Mouse (Mus musculus): ENCODE results near the gene Cnppd1. TPM values are rescaled to one million over a fixed set of nuclear protein-coding genes. Genes with fewer than 3 reads are reported as not detected.

Cnppd1 gene
- polyA plus RNA-seq, 1 experiment from 2014 or later = 48.1 TPM

DNA sequence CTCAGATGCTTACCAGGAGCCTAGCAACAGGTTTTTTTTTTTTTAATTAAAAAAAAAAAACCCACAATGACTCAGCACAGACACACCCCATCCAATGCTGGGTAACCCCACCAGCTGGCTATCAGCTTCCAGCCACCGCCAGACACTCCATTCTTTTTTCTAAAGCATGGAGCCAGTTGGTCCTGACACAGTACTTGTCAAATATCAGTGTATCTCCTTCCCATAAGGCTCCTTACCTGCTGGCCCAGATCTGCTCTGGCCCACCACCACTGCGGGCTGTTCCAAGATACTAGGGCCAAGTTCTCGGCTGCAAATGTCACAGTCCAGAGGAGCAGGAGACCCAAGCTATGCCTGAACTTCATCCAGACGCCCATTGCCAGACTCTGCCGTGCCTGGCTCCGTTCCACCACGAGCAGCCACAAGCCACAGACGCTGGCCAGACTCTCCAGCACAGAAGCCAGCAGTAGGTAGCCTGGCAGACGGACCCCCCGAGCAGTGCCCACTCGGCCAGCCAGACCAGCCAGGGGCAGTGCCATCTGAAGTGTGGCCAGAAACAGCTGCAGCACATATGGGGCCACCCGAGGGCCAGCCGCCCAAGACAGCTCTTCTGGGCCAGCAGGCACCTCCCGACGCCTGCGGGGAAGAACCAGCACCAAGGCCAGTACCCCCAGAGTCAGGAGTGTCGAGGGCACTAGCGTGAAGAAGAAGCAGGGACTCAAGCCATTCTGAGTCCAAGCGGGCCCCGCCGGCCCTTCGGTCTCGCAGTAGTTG is 37.0 kb upstream of the Cnppd1 start:
- H3K9ac ChIP-seq = peak overlapping the region; percentile 74
- WGBS = 12% methylated on average over 23 of the region's 23 CpGs

GRCm38 (mm10) chr1:75168472-75169464 is 26.3 kb upstream of the Cnppd1 start, which contains the start of gene Zfand2b:
Zfand2b (plus strand) TSS chr1:75168646.
- peaks cover 32% of the 10 kb centered on the region for H3K36me3 ChIP-seq (replicated peaks)
- H3K4me2 ChIP-seq = peak within 1 kb of the TSS; percentile 56
- no peaks in the 10 kb centered on the region for H3K9me3 ChIP-seq
- H3K4me1 ChIP-seq = peaks cover 14% of the 10 kb centered on the region
- no peaks in the 10 kb centered on the region for H3K27me3 ChIP-seq
- H3K4me3 ChIP-seq (replicated peaks) = peak within 1 kb of the TSS; percentile 61
- peak; percentile 98 for ATAC-seq (ENCODE audit: low FRiP score)
- H3K9ac ChIP-seq = peak within 1 kb of the TSS; percentile 55
- H3K27ac ChIP-seq = peak within 1 kb of the TSS; percentile 87
- 1% methylated on average over 57 of the region's 59 CpGs for WGBS

More for the DNA sequence above, 37.0 kb upstream of the Cnppd1 start:
- Histone ChIP-seq H3K27ac (peak overlapping the region; percentile 56), H3K4me2 (peak overlapping the region; percentile 99), H3K36me3 (replicated peaks) (peaks cover 51% of the 10 kb centered on the region), H3K9me3 (no peaks in the 10 kb centered on the region), H3K4me1 (peaks cover 23% of the 10 kb centered on the region), H3K4me3 (replicated peaks) (peak overlapping the region; percentile 60), H3K27me3 (no peaks in the 10 kb centered on the region)
- peak; percentile 57 for ATAC-seq (ENCODE audit: low FRiP score)

- Histone ChIP-seq H3K4me3 (replicated peaks) (peak overlapping the region; percentile 61), H3K9ac (peak overlapping the region; percentile 55; the same call in 1 of the 2 replicates), H3K4me1 (peaks cover 14% of the 10 kb centered on the region), H3K36me3 (replicated peaks) (peaks cover 25% of the 10 kb centered on the region), H3K9me3 (no peaks in the 10 kb centered on the region), H3K27ac (0 out of 2 replicates have a peak overlapping the region, but pooled peaks have one; percentile 87), H3K27me3 (no peaks in the 10 kb centered on the region), H3K4me2 (peak overlapping the region; percentile 56)
- 11% methylated on average over 7 of the region's 7 CpGs for WGBS
- peak; percentile 36; the same call in 1 of the 2 replicates for ATAC-seq (ENCODE audit: low FRiP score)
Measured at GRCm38 (mm10) chr1:75168093-75168471, 25.6 kb upstream of the Cnppd1 start.

GRCm38 (mm10) chr1:75160256-75160617 is 17.7 kb upstream of the Cnppd1 start:
- ATAC-seq (ENCODE audit: low FRiP score) = no peak
- WGBS = 82% methylated on average over 4 of the region's 4 CpGs

GRCm38 (mm10) chr1:75159540-75160255 is 17.2 kb upstream of the Cnppd1 start:
- no peak overlapping the region for H3K27ac ChIP-seq
- no peaks in the 10 kb centered on the region for H3K36me3 ChIP-seq (replicated peaks)
- WGBS = 64% methylated on average over 5 of the region's 5 CpGs
- ATAC-seq (ENCODE audit: low FRiP score) = no peak
- no peaks in the 10 kb centered on the region for H3K4me1 ChIP-seq
- H3K4me2 ChIP-seq = no peak overlapping the region
- no peaks in the 10 kb centered on the region for H3K27me3 ChIP-seq
- H3K4me3 ChIP-seq (replicated peaks) = no peak overlapping the region
- no peak overlapping the region for H3K9ac ChIP-seq
- H3K9me3 ChIP-seq = no peaks in the 10 kb centered on the region

More at GRCm38 (mm10) chr1:75160256-75160617, 17.7 kb upstream of the Cnppd1 start:
- Histone ChIP-seq H3K4me1 (no peaks in the 10 kb centered on the region), H3K27me3 (no peaks in the 10 kb centered on the region), H3K9ac (no peak overlapping the region), H3K9me3 (no peaks in the 10 kb centered on the region), H3K36me3 (replicated peaks) (no peaks in the 10 kb centered on the region), H3K4me2 (no peak overlapping the region), H3K4me3 (replicated peaks) (no peak overlapping the region), H3K27ac (no peak overlapping the region)

DNA sequence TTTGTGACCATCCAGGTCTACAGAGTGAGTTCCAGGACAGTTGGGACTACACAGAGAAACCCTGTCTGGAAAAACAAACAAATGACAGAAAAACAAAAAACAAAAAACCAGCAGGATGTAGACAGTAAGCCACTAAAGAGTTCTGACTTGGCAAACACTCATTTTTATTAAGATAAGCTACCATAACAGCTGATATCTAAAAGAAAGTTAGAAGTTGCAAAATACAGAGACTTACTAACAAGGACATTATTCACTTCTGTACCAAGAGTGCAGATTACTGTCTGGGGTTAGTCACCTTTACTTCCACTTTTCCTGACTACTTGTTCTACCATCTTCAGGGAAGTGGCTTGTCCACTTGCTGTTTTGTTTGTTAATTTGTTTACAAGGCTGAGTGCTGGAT is 16.5 kb upstream of the Cnppd1 start:
- H3K4me3 ChIP-seq (replicated peaks) = no peak overlapping the region
- H3K36me3 ChIP-seq (replicated peaks) = no peaks in the 10 kb centered on the region
- H3K4me1 ChIP-seq = no peaks in the 10 kb centered on the region
- H3K9me3 ChIP-seq = no peaks in the 10 kb centered on the region
- ATAC-seq (ENCODE audit: low FRiP score) = no peak
- H3K4me2 ChIP-seq = no peak overlapping the region
- H3K27ac ChIP-seq = no peak overlapping the region
- H3K27me3 ChIP-seq = no peaks in the 10 kb centered on the region
- no peak overlapping the region for H3K9ac ChIP-seq

DNA sequence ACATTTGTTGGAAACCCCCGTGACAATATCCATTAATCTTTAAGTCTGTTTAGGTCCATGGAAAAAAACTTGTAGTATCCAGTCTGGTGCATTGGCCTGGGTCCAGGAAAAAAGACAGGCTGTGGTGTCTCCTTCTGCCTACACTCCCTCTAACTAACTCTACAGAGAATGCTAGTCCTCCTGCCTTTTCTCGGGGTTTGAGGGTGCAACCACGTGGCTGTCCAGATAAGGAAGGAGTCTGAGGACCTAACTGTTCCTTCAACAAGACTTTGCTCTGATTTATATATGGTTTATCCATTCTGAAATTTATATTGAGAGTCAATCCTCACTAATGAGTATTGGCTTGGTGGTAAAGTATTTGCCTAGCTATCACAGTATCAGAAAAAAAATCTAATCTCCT is 13.3 kb upstream of the Cnppd1 start:
- Histone ChIP-seq H3K4me1 (no peaks in the 10 kb centered on the region), H3K9ac (no peak overlapping the region), H3K4me3 (replicated peaks) (no peak overlapping the region), H3K4me2 (no peak overlapping the region), H3K9me3 (no peaks in the 10 kb centered on the region), H3K36me3 (replicated peaks) (no peaks in the 10 kb centered on the region), H3K27ac (no peak overlapping the region), H3K27me3 (no peaks in the 10 kb centered on the region)
- ATAC-seq (ENCODE audit: low FRiP score) = no peak
- 75% methylated on average over 3 of the region's 3 CpGs for WGBS

DNA sequence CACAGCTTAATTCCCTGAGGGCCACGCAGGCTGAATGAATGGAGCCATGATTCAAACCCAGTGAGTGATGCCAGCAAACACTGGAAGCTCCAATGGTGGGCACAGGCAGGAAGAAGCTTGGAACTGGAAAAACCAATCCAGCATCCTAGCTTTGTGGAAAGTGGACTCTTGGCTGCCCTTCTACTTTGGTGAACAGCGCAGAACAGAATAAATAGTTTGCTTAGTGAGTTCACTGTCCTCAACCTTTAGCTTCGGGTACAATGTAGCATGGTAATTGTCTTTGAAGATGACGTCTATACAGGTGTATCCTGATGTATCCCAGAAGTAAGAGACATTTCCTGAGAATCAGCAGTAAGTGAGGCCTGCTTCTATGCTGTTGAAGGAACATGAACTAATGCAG is 6.2 kb upstream of the Cnppd1 start:
- H3K4me1 ChIP-seq = peaks cover 12% of the 10 kb centered on the region

GRCm38 (mm10) chr1:75147411-75148135 is 5.1 kb upstream of the Cnppd1 start:
- H3K9ac ChIP-seq = no peak overlapping the region
- peaks cover 17% of the 10 kb centered on the region for H3K4me1 ChIP-seq
- H3K9me3 ChIP-seq = no peaks in the 10 kb centered on the region
- no peak overlapping the region for H3K4me2 ChIP-seq
- no peak overlapping the region for H3K27ac ChIP-seq
- no peaks in the 10 kb centered on the region for H3K27me3 ChIP-seq
- H3K36me3 ChIP-seq (replicated peaks) = peaks cover 49% of the 10 kb centered on the region
- no peak overlapping the region for H3K4me3 ChIP-seq (replicated peaks)
- WGBS = 84% methylated on average over 7 of the region's 7 CpGs
- no peak for ATAC-seq (ENCODE audit: low FRiP score)

More for the DNA sequence above, 6.2 kb upstream of the Cnppd1 start:
- Histone ChIP-seq H3K27ac (no peak overlapping the region), H3K4me3 (replicated peaks) (no peak overlapping the region), H3K36me3 (replicated peaks) (peaks cover 49% of the 10 kb centered on the region), H3K9me3 (no peaks in the 10 kb centered on the region), H3K27me3 (no peaks in the 10 kb centered on the region), H3K9ac (no peak overlapping the region), H3K4me2 (no peak overlapping the region)
- 93% methylated on average over 4 of the region's 4 CpGs for WGBS
- no peak for ATAC-seq (ENCODE audit: low FRiP score)

DNA sequence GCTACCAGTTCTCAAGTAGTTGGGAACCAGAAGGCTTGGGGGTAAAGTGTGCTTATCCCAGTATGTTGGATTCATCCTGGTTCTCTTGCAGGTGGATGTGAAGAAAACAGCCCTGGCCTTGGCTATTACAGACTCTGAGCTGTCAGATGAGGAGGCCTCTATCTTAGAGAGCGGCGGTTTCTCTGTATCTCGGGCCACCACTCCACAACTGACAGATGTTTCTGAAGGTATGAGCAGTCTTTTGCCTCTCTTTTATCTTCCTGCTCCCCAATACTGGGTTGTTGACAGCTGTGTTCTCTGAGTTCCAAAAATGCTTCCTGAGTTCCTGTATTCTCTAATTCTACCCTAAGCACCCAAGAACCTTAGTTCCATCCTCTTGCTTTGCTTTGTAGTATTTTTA is 3.1 kb upstream of the Cnppd1 start:
- 98% methylated on average over 3 of the region's 3 CpGs for WGBS
- Histone ChIP-seq H3K36me3 (replicated peaks) (peaks cover 49% of the 10 kb centered on the region), H3K27ac (no peak overlapping the region), H3K4me1 (peaks cover 25% of the 10 kb centered on the region), H3K27me3 (no peaks in the 10 kb centered on the region), H3K9me3 (no peaks in the 10 kb centered on the region), H3K4me3 (replicated peaks) (no peak overlapping the region), H3K9ac (no peak overlapping the region), H3K4me2 (no peak overlapping the region)
- no peak for ATAC-seq (ENCODE audit: low FRiP score)

GRCm38 (mm10) chr1:75141486-75142190 is 873 bp downstream of the Cnppd1 start:
- ATAC-seq (ENCODE audit: low FRiP score) = peak; percentile 35
- H3K36me3 ChIP-seq (replicated peaks) = peaks cover 49% of the 10 kb centered on the region

More at GRCm38 (mm10) chr1:75141486-75142190, 873 bp downstream of the Cnppd1 start:
- no peaks in the 10 kb centered on the region for H3K27me3 ChIP-seq
- peaks cover 34% of the 10 kb centered on the region for H3K4me1 ChIP-seq
- peak overlapping the region; percentile 98; the same call in 1 of the 2 replicates for H3K27ac ChIP-seq
- peak overlapping the region; percentile 93 for H3K9ac ChIP-seq
- peak overlapping the region; percentile 87 for H3K4me3 ChIP-seq (replicated peaks)
- H3K9me3 ChIP-seq = no peaks in the 10 kb centered on the region
- WGBS = under 1% methylated on average over 53 of the region's 53 CpGs
- peak overlapping the region; percentile 95 for H3K4me2 ChIP-seq

All from forebrain, embryonic 12.5 days (tissue).